ENCODE assay signal across 8 mouse cellular contexts in the genomic region with DNA sequence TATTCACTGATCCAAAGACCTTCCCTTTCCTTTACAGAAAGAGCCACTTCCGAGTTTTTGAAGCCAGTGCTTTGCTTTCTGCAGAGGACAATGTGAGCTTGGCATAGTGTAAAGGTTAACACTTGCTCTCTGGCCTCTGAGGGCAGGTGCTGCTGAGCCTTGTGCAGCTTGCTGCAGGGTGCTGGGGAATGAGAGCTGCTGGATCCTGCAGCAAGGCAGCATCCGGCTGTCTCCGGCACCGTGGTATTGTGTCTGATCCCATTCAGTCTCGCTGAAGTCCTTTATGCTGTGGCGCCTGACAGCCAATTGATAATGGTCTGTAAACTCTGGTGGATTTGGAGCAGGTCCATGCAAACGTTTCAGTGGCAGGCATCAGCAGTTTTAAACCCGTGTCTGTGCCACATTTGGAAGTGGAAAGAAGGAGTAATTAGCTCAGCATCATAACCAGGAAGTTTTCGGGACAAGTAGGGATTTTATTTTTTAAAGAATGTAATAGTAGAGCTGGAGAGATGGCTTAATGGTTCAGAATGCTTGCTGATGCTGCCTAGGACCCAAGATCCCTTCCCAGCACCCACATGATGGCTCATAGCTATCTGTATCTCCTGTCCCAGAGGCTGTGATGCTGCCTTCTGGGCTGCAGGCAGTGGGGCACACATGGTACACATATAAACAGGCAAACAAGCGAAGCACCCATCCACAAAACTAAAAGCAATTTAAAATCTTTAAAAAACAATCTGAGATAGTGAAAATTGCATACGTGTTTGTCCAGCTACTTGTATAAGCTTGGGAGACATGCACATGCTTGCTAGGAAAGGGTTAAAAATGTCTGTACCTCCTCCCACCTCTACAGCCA.
DNase-seq lines count a peak whose midpoint lies in the region; ATAC-seq and TF ChIP-seq lines count a peak whose summit lies in the region.

No protein-coding gene starts in this region.

- H3K4me3 ChIP-seq in heart, embryonic 14.5 days (ENCODE audit: control insufficient read depth in 1 of 2, insufficient read depth in 1 of 2, low read depth in 1 of 2, low read length in 2 of 2): peak overlapping the region; percentile 15 to 29; a peak in 3 of 4 replicates
- H3K4me3 ChIP-seq in forebrain, embryonic 14.5 days (ENCODE audit: low read depth, low read length): peak overlapping the region; percentile 7; the same call in 1 of the 2 replicates
- no peak overlapping the region for H3K4me3 ChIP-seq in layer of hippocampus, adult 2 months

- no peaks in the 10 kb centered on the region for H3K36me3 ChIP-seq in heart, embryonic 14.5 days (ENCODE audit: control insufficient read depth, insufficient read depth, low read length)
- H3K36me3 ChIP-seq in forebrain, embryonic 14.5 days (ENCODE audit: control insufficient read depth, insufficient read depth, low read length): no peaks in the 10 kb centered on the region

- no peak for TF ChIP-seq CTCF in layer of hippocampus, adult 2 months (conservative IDR thresholded peaks at IDR 0.05)

- H3K9me3 ChIP-seq in heart, embryonic 14.5 days (ENCODE audit: control insufficient read depth, low read length): 0 out of 2 replicates have a peak, but pooled peaks cover 4% of the 10 kb centered on the region
- H3K9me3 ChIP-seq in forebrain, embryonic 14.5 days (replicated peaks; ENCODE audit: control insufficient read depth, low read length): no peaks in the 10 kb centered on the region

- DNase-seq in heart, adult 18-20 months: no peak
- peak; percentile 73 for DNase-seq in forebrain, embryonic 14.5 days (ENCODE audit: low spot score)
- peak; percentile 47 for DNase-seq in kidney, postnatal 14 days
- DNase-seq in neural tube, embryonic 10.5 days (ENCODE audit: extremely low spot score, low spot score): peak; percentile 20
- no peak for DNase-seq in layer of hippocampus, adult 2 months (ENCODE audit: low spot score in 2 of 2)
- DNase-seq in adrenal gland, adult 8-10 months: no peak
- no peak for DNase-seq in cerebellum, adult 9-11 months

- H3K27ac ChIP-seq in heart, embryonic 14.5 days (replicated peaks in 1 of 2; ENCODE audit: control insufficient read depth in 1 of 2, insufficient read depth in 1 of 2, low read depth in 2 of 2, low read length in 2 of 2): no peak overlapping the region
- peak overlapping the region; percentile 82 for H3K27ac ChIP-seq in forebrain, embryonic 14.5 days (ENCODE audit: low read depth, low read length)
- no peak overlapping the region for H3K27ac ChIP-seq in layer of hippocampus, adult 2 months

- ATAC-seq in heart, embryonic 14.5 days (ENCODE audit: insufficient number of reproducible peaks, insufficient read depth, low FRiP score, low read depth): no peak
- peak; percentile 54 for ATAC-seq in forebrain, embryonic 14.5 days

- H3K4me2 ChIP-seq in heart, embryonic 14.5 days (ENCODE audit: low read length): peak overlapping the region; percentile 60
- H3K4me2 ChIP-seq in forebrain, embryonic 14.5 days (ENCODE audit: low read length): peak overlapping the region; percentile 40

- no peaks in the 10 kb centered on the region for H3K27me3 ChIP-seq in heart, embryonic 14.5 days (ENCODE audit: control insufficient read depth, insufficient read depth, low read length)
- H3K27me3 ChIP-seq in forebrain, embryonic 14.5 days (replicated peaks; ENCODE audit: control insufficient read depth, insufficient read depth, low read length): no peaks in the 10 kb centered on the region

- H3K4me1 ChIP-seq in heart, embryonic 14.5 days (ENCODE audit: control insufficient read depth in 2 of 2, insufficient read depth in 2 of 2, low read length in 2 of 2): peaks cover 6 to 12% of the 10 kb centered on the region in 2 experiments
- H3K4me1 ChIP-seq in forebrain, embryonic 14.5 days (ENCODE audit: control insufficient read depth, insufficient read depth, low read length): peaks cover 30% of the 10 kb centered on the region

- H3K9ac ChIP-seq in heart, embryonic 14.5 days (ENCODE audit: low read length): peak overlapping the region; percentile 2; the same call in 1 of the 2 replicates
- 0 out of 2 replicates have a peak overlapping the region, but pooled peaks have one; percentile 2 for H3K9ac ChIP-seq in forebrain, embryonic 14.5 days (ENCODE audit: low read length)

- 14% methylated on average over 11 of the region's 11 CpGs for WGBS in heart, embryonic 14.5 days
- WGBS in forebrain, embryonic 14.5 days: 4% methylated on average over 11 of the region's 11 CpGs

Comparison
In these comparisons a context has a peak if more than half of its experiments do, and no peak if none do; other contexts are left out.
1. DNase-seq: peak in forebrain, embryonic 14.5 days (single experiment), kidney, postnatal 14 days (single experiment) and neural tube, embryonic 10.5 days (single experiment); none in heart, adult 18-20 months (0 of 2), layer of hippocampus, adult 2 months (0 of 2), adrenal gland, adult 8-10 months (single experiment) and cerebellum, adult 9-11 months (single experiment).